In genomic region chr17:30378221-30379010, GRCm38 (mm10) we compare ENCODE assay signal across 13 mouse cellular contexts.
DNase-seq lines count a peak whose midpoint lies in the region; ATAC-seq and TF ChIP-seq lines count a peak whose summit lies in the region.
"Had no signal": no experiment of that assay in that cellular context is flagged by ENCODE, and none has a peak within 500 bp of the region (broad histone marks: within the 10 kb centered on the region; RNA-seq: fewer than 3 reads in every experiment).

No protein-coding gene starts in this region.

- peak; percentile 20 for DNase-seq in lung, embryonic 14.5 days
- no peak for DNase-seq in lung, postnatal 10 days
- peak; percentile 62 for DNase-seq in forebrain, embryonic 11.5 days (ENCODE audit: low spot score)
- DNase-seq in retina, embryonic 14.5 days (ENCODE audit: low spot score): peak; percentile 70
- DNase-seq in adrenal gland, postnatal 4 days (ENCODE audit: low spot score in 2 of 2): no peak
- no peak for DNase-seq in thymus, postnatal 25 days
- no peak for DNase-seq in layer of hippocampus, postnatal 14 days (ENCODE audit: low spot score in 2 of 2)
- DNase-seq: adrenal gland, postnatal 10 days; cerebellum, adult 11 months had no signal

- no peaks in the 10 kb centered on the region for H3K36me3 ChIP-seq in lung, embryonic 14.5 days (ENCODE audit: insufficient read depth)
- H3K36me3 ChIP-seq in forebrain, embryonic 11.5 days (ENCODE audit: control insufficient read depth, insufficient read depth, low read length): no peaks in the 10 kb centered on the region
- no peaks in the 10 kb centered on the region for H3K36me3 ChIP-seq in hindbrain, embryonic 16.5 days (ENCODE audit: control insufficient read depth, insufficient read depth, low read length)
- H3K36me3 ChIP-seq: embryonic facial prominence, embryonic 12.5 days; heart, embryonic 10.5 days had no signal

- no peak for ATAC-seq in lung, embryonic 14.5 days (ENCODE audit: insufficient read depth)
- ATAC-seq in forebrain, embryonic 11.5 days (replicated peaks; ENCODE audit: low FRiP score): peak; percentile 78
- no peak; the same call in 1 of the 2 replicates for ATAC-seq in hindbrain, embryonic 16.5 days

- WGBS in lung, embryonic 14.5 days: 53% methylated on average over 5 of the region's 5 CpGs
- WGBS in forebrain, embryonic 11.5 days: 5% methylated on average over 5 of the region's 5 CpGs
- 16% methylated on average over 5 of the region's 5 CpGs for WGBS in hindbrain, embryonic 16.5 days

- H3K4me1 ChIP-seq in lung, embryonic 14.5 days (ENCODE audit: insufficient read depth): no peaks in the 10 kb centered on the region
- H3K4me1 ChIP-seq in forebrain, embryonic 11.5 days (replicated peaks; ENCODE audit: control insufficient read depth, insufficient read depth, low read length): peaks cover 9% of the 10 kb centered on the region
- peaks cover 8% of the 10 kb centered on the region for H3K4me1 ChIP-seq in hindbrain, embryonic 16.5 days (ENCODE audit: control insufficient read depth, insufficient read depth, low read depth, low read length)
- H3K4me1 ChIP-seq: embryonic facial prominence, embryonic 12.5 days had no signal

- TF ChIP-seq CTCF in lung, embryonic 14.5 days (IDR thresholded peaks at IDR 0.05; ENCODE audit: low read depth): no peak

- H3K9ac ChIP-seq in lung, embryonic 14.5 days: no peak overlapping the region
- no peak overlapping the region for H3K9ac ChIP-seq in forebrain, embryonic 11.5 days (ENCODE audit: low read length)
- no peak overlapping the region for H3K9ac ChIP-seq in hindbrain, embryonic 16.5 days (ENCODE audit: low read depth, low read length)
- H3K9ac ChIP-seq: embryonic facial prominence, embryonic 12.5 days had no signal

- no peak overlapping the region for H3K4me2 ChIP-seq in lung, embryonic 14.5 days
- no peak overlapping the region for H3K4me2 ChIP-seq in forebrain, embryonic 11.5 days (ENCODE audit: low read depth, low read length, severe bottlenecking)
- H3K4me2 ChIP-seq in hindbrain, embryonic 16.5 days (ENCODE audit: low read length): no peak overlapping the region
- H3K4me2 ChIP-seq: embryonic facial prominence, embryonic 12.5 days had no signal

- H3K4me3 ChIP-seq in lung, embryonic 14.5 days (ENCODE audit: low read depth, low read length): no peak overlapping the region
- no peak overlapping the region for H3K4me3 ChIP-seq in forebrain, embryonic 11.5 days (ENCODE audit: low read depth, low read length)
- H3K4me3 ChIP-seq in hindbrain, embryonic 16.5 days (ENCODE audit: low read length): no peak overlapping the region
- H3K4me3 ChIP-seq: embryonic facial prominence, embryonic 12.5 days; heart, embryonic 10.5 days had no signal

- H3K27me3 ChIP-seq in lung, embryonic 14.5 days (ENCODE audit: insufficient read depth, low read length): no peaks in the 10 kb centered on the region
- H3K27me3 ChIP-seq in forebrain, embryonic 11.5 days (ENCODE audit: control insufficient read depth, insufficient read depth, low read length): no peaks in the 10 kb centered on the region; the same call in 1 of the 2 replicates
- no peaks in the 10 kb centered on the region for H3K27me3 ChIP-seq in hindbrain, embryonic 16.5 days (replicated peaks; ENCODE audit: control insufficient read depth, insufficient read depth, low read length)
- H3K27me3 ChIP-seq: embryonic facial prominence, embryonic 12.5 days had no signal

- H3K9me3 ChIP-seq in lung, embryonic 14.5 days (ENCODE audit: low read depth, low read length): no peaks in the 10 kb centered on the region
- H3K9me3 ChIP-seq in forebrain, embryonic 11.5 days (ENCODE audit: control insufficient read depth, low read length): no peaks in the 10 kb centered on the region
- H3K9me3 ChIP-seq in hindbrain, embryonic 16.5 days (ENCODE audit: control insufficient read depth, low read length): no peaks in the 10 kb centered on the region
- H3K9me3 ChIP-seq: embryonic facial prominence, embryonic 12.5 days; heart, embryonic 10.5 days had no signal

- no peak overlapping the region for H3K27ac ChIP-seq in lung, embryonic 14.5 days (ENCODE audit: low read depth)
- H3K27ac ChIP-seq in forebrain, embryonic 11.5 days (ENCODE audit: low read depth, low read length): peak overlapping the region; percentile 66
- peak overlapping the region; percentile 35; the same call in 1 of the 2 replicates for H3K27ac ChIP-seq in hindbrain, embryonic 16.5 days (ENCODE audit: low read depth, low read length)
- H3K27ac ChIP-seq: embryonic facial prominence, embryonic 12.5 days; heart, embryonic 10.5 days; stomach, postnatal 0 days had no signal

Comparison
In these comparisons a context has a peak if more than half of its experiments do, and no peak if none do; other contexts are left out.
1. DNase-seq: peak in lung, embryonic 14.5 days (single experiment), forebrain, embryonic 11.5 days (single experiment) and retina, embryonic 14.5 days (single experiment); none in lung, postnatal 10 days (single experiment), adrenal gland, postnatal 4 days (0 of 2), thymus, postnatal 25 days (single experiment) and layer of hippocampus, postnatal 14 days (0 of 2).